Mouse (Mus musculus) CH12.LX (cell line): Measurements from ENCODE around the gene Srp68. TPM values are rescaled to one million over a fixed set of nuclear protein-coding genes. Genes with fewer than 3 reads are reported as not detected.

ENCODE experiments used
- DNase-seq: peaks from one replicate; pipeline ENCODE4 v3.0.0-alpha.2; 2013; ENCODE audit errors: extremely low read depth
- H3K27ac ChIP-seq: 2 replicates; pipeline ENCODE4 v1.5.1; 2012; ENCODE audit warnings: low read depth, mild to moderate bottlenecking, control low read depth, moderate library complexity; ENCODE audit not compliant: insufficient read depth
- H3K27me3 ChIP-seq: replicated peaks from 2 replicates; pipeline ENCODE3; 2012; ENCODE audit warnings: inconsistent platforms
- H3K36me3 ChIP-seq, 2 experiments: replicated peaks in 1 of 2; 2 replicates each; pipeline versions ENCODE3 to v1.6.1; 2012; ENCODE audit warnings: inconsistent platforms in 1 of 2, low read length in 1 of 2, mild to moderate bottlenecking in 1 of 2, mixed read lengths in 1 of 2, moderate library complexity in 1 of 2; ENCODE audit not compliant: control insufficient read depth in 1 of 2, insufficient read depth in 1 of 2
- H3K4me1 ChIP-seq, 2 experiments: 2 replicates each; pipeline ENCODE4 v1.6.1; 2012; ENCODE audit warnings: inconsistent platforms in 1 of 2, moderate library complexity in 1 of 2; ENCODE audit not compliant: insufficient read depth in 2 of 2, control insufficient read depth in 1 of 2
- H3K4me2 ChIP-seq: 2 replicates; pipeline ENCODE4 v1.6.1; 2012; ENCODE audit warnings: low read depth, mild to moderate bottlenecking, control low read depth; ENCODE audit not compliant: poor library complexity, insufficient read depth, severe bottlenecking
- H3K4me3 ChIP-seq, 3 experiments: fragments of 150-350 bp in 1 of 3; sonication (generic) in 1 of 3; replicated peaks in 1 of 3; 2 replicates each; pipeline versions ENCODE3 to v1.5.1; 2011 to 2012; ENCODE audit warnings: low read depth in 2 of 3, low read length in 2 of 3, mild to moderate bottlenecking in 2 of 3, moderate library complexity in 2 of 3, control low read depth in 1 of 3, improper control_type of control experiment in 1 of 3, inconsistent platforms in 1 of 3, mixed read lengths in 1 of 3; ENCODE audit not compliant: poor library complexity in 1 of 3
- H3K79me2 ChIP-seq: replicated peaks from 2 replicates; pipeline ENCODE4 v1.6.1; 2012; ENCODE audit warnings: mild to moderate bottlenecking, moderate library complexity; ENCODE audit not compliant: control insufficient read depth, poor library complexity, insufficient read depth, severe bottlenecking; ENCODE audit errors: extremely low read depth
- H3K9ac ChIP-seq: 2 replicates; pipeline ENCODE4 v1.6.1; 2012; ENCODE audit warnings: low read depth, mild to moderate bottlenecking, control low read depth, moderate library complexity; ENCODE audit not compliant: insufficient read depth
- H3K9me3 ChIP-seq: replicated peaks from 2 replicates; pipeline ENCODE3; 2012; ENCODE audit warnings: low read length, inconsistent platforms, mixed read lengths
- ELF1 ChIP-seq: IDR thresholded peaks from 2 replicates; pipeline ENCODE4 v1.6.1; 2014; ENCODE audit warnings: low read depth, mild to moderate bottlenecking, inconsistent platforms, low read length, improper control_type of control experiment
- EP300 ChIP-seq: IDR thresholded peaks from 2 replicates; pipeline ENCODE4 v1.6.1; 2011; ENCODE audit warnings: low read length, improper control_type of control experiment
- ETS1 ChIP-seq: conservative IDR thresholded peaks from 2 replicates; pipeline ENCODE4 v1.6.1; 2012; ENCODE audit warnings: low read depth, mild to moderate bottlenecking, inconsistent platforms, low read length, improper control_type of control experiment, moderate library complexity
- IRF4 ChIP-seq: IDR thresholded peaks from 2 replicates; pipeline ENCODE4 v1.6.1; 2014; ENCODE audit warnings: low read depth, mild to moderate bottlenecking, inconsistent platforms, low read length, improper control_type of control experiment
- JUN ChIP-seq: IDR thresholded peaks from 2 replicates; pipeline ENCODE4 v1.6.1; 2011; ENCODE audit warnings: low read depth, mild to moderate bottlenecking, low read length, improper control_type of control experiment, moderate library complexity; ENCODE audit not compliant: insufficient read depth
- JUND ChIP-seq: conservative IDR thresholded peaks from 2 replicates; pipeline ENCODE4 v1.6.1; 2011; ENCODE audit warnings: low read depth, low read length, improper control_type of control experiment
- MAFK ChIP-seq: IDR thresholded peaks from 2 replicates; pipeline ENCODE4 v1.6.1; 2011; ENCODE audit warnings: low read length, improper control_type of control experiment; ENCODE audit not compliant: insufficient replicate concordance
- MAZ ChIP-seq: IDR thresholded peaks from 2 replicates; pipeline ENCODE4 v1.6.1; 2012; ENCODE audit warnings: low read depth, mild to moderate bottlenecking, inconsistent platforms, low read length, improper control_type of control experiment, moderate library complexity
- MXI1 ChIP-seq: IDR thresholded peaks from 2 replicates; pipeline ENCODE4 v1.6.1; 2011; ENCODE audit warnings: mild to moderate bottlenecking, low read depth, low read length, improper control_type of control experiment
- MYC ChIP-seq: IDR thresholded peaks from 2 replicates; pipeline ENCODE4 v1.6.1; 2011; ENCODE audit warnings: low read depth, mild to moderate bottlenecking, improper control_type of control experiment, low read length
- PAX5 ChIP-seq: IDR thresholded peaks from 2 replicates; pipeline ENCODE4 v1.6.1; 2012; ENCODE audit warnings: low read length, inconsistent platforms, mixed read lengths
- POLR2A ChIP-seq: IDR thresholded peaks from 2 replicates; pipeline ENCODE4 v1.6.1; 2011; ENCODE audit warnings: low read depth, mild to moderate bottlenecking, improper control_type of control experiment, low read length
- POLR2AphosphoS2 ChIP-seq: IDR thresholded peaks from 2 replicates; pipeline ENCODE4 v1.6.1; 2011; ENCODE audit warnings: low read depth, low read length, improper control_type of control experiment
- RCOR1 ChIP-seq: conservative IDR thresholded peaks from 2 replicates; pipeline ENCODE4 v1.6.1; 2012; ENCODE audit warnings: low read depth, mild to moderate bottlenecking, inconsistent platforms, low read length, improper control_type of control experiment
- SMC3 ChIP-seq: IDR thresholded peaks from 2 replicates; pipeline ENCODE4 v1.6.1; 2011; ENCODE audit warnings: low read depth, low read length, improper control_type of control experiment
- USF1 ChIP-seq: IDR thresholded peaks from 2 replicates; pipeline ENCODE4 v1.6.1; 2014; ENCODE audit warnings: low read depth, mild to moderate bottlenecking, inconsistent platforms, low read length, improper control_type of control experiment
- USF2 ChIP-seq: conservative IDR thresholded peaks from 2 replicates; pipeline ENCODE4 v1.6.1; 2011; ENCODE audit warnings: low read depth, low read length, improper control_type of control experiment
- ZC3H11A ChIP-seq: IDR thresholded peaks from 2 replicates; pipeline ENCODE4 v1.6.1; 2012; ENCODE audit warnings: low read depth, mild to moderate bottlenecking, inconsistent platforms, low read length, improper control_type of control experiment
- ZKSCAN1 ChIP-seq: IDR thresholded peaks from 2 replicates; pipeline ENCODE4 v1.6.1; 2012; ENCODE audit warnings: low read depth, inconsistent platforms, low read length, improper control_type of control experiment, borderline replicate concordance
- ZNF384 ChIP-seq: IDR thresholded peaks from 2 replicates; pipeline ENCODE4 v1.6.1; 2012; ENCODE audit warnings: low read depth, low read length, improper control_type of control experiment, inconsistent platforms
- dilution Hi-C: fragments of 300-500 bp; cut with MboI; formaldehyde crosslinking; loops from 2 replicates; pipeline ENCODE4 v1.14.3; 2020; ENCODE audit warnings: low sequenced_read_pairs; ENCODE audit not compliant: extremely low pct_unique_long_range_greater_than_20kb, extremely low pct_ligation_motif_present
- in situ Hi-C: fragments of 300-500 bp; cut with MboI; formaldehyde crosslinking; loops from 3 replicates; pipeline ENCODE4 v1.14.3; 2019; ENCODE audit warnings: low sequenced_read_pairs, low pct_ligation_motif_present, low pct_unique_long_range_greater_than_20kb, mixed read lengths
- polyA plus RNA-seq: library from polyadenylated mRNA; unstranded; fragments of >175 nt; gene quantifications from 2 replicates; pipeline ENCODE4 v1.2.1, GENCODE M21; 2012; ENCODE audit warnings: low read depth; ENCODE audit not compliant: insufficient read length
- total RNA-seq, 2 experiments: library from RNA; depleted of rRNA; stranded (reverse); fragments of 300-350 nt in 1 of 2; fragments of >200 nt in 1 of 2; gene quantifications; 2 replicates each; pipeline ENCODE4 v1.2.3; 2012 to 2014

Gene Srp68
- total and polyA plus RNA-seq, 3 experiments, result 53.2 to 184 (median 74.7) TPM

GRCm38 (mm10) chr11:116241744-116242235, 32.2 kb downstream of the Srp68 start:
- no peak for TF ChIP-seq JUN
- no peak for TF ChIP-seq USF2
- TF ChIP-seq IRF4, result no peak
- TF ChIP-seq USF1, result no peak
- TF ChIP-seq ZKSCAN1, result no peak
- no peak for TF ChIP-seq POLR2AphosphoS2
- TF ChIP-seq MYC, result no peak
- no peak for TF ChIP-seq SMC3
- no peak for TF ChIP-seq JUND
- no peak for TF ChIP-seq ZNF384
- no peak for TF ChIP-seq EP300
- no peak for TF ChIP-seq PAX5
- no peak for TF ChIP-seq POLR2A
- TF ChIP-seq ETS1, result no peak
- TF ChIP-seq MXI1, result no peak
- H3K4me2 ChIP-seq, result no peak overlapping the region
- in situ Hi-C loops (no loop called here), dilution Hi-C loops (no loop called here)
- no peaks in the 10 kb centered on the region for H3K27me3 ChIP-seq
- H3K9ac ChIP-seq, result no peak overlapping the region
- no peaks in the 10 kb centered on the region for H3K79me2 ChIP-seq
- peaks cover 7 to 10% of the 10 kb centered on the region in 2 experiments for H3K4me1 ChIP-seq
- H3K27ac ChIP-seq, result no peak overlapping the region
- H3K4me3 ChIP-seq, result no peak overlapping the region
- DNase-seq, result no peak
- peaks cover 29 to 42% of the 10 kb centered on the region in 2 experiments for H3K36me3 ChIP-seq
- H3K9me3 ChIP-seq, result no peaks in the 10 kb centered on the region

GRCm38 (mm10) chr11:116239797-116240196, 34.2 kb downstream of the Srp68 start:
- Histone ChIP-seq H3K4me3 (no peak overlapping the region), H3K27ac (no peak overlapping the region), H3K79me2 (no peaks in the 10 kb centered on the region), H3K9me3 (no peaks in the 10 kb centered on the region), H3K4me1 (peaks cover 7 to 10% of the 10 kb centered on the region in 2 experiments), H3K4me2 (no peak overlapping the region), H3K9ac (no peak overlapping the region), H3K27me3 (no peaks in the 10 kb centered on the region), H3K36me3 (peaks cover 11 to 22% of the 10 kb centered on the region in 2 experiments)
- dilution Hi-C loops (no loop called here), in situ Hi-C loops (no loop called here)
- TF ChIP-seq MAZ (no peak), USF2 (no peak), MAFK (no peak), ZC3H11A (no peak), EP300 (no peak), USF1 (no peak), SMC3 (no peak), RCOR1 (no peak), ELF1 (no peak)
- DNase-seq, result no peak
